Mouse (Mus musculus) forebrain, postnatal 0 days (tissue): ENCODE measurements at regions not wholly inside any gene's neighbourhood (a gene's known extent, or its start where the extent isn't known, plus 50 kb on each side); places are given as distances from the start of the nearest gene placed in this dataset.

ENCODE experiments used
- ATAC-seq: fragments of 200-750 bp; cut with Nextera tagmentation; 2 replicates; pipeline ENCODE4 v1.8.0; 2017; ENCODE audit warnings: mild to moderate bottlenecking, moderate library complexity
- DNase-seq: peaks from one replicate; pipeline ENCODE4 v3.0.0-alpha.2; 2015
- H3K27ac ChIP-seq: fragments of 300-500 bp; sonication (generic); 2 replicates; pipeline ENCODE4 v1.5.1; 2014; ENCODE audit warnings: low read depth, mild to moderate bottlenecking, antibody characterized with exemption, low read length, moderate library complexity, mixed read lengths
- H3K27me3 ChIP-seq: fragments of 300-500 bp; sonication (generic); 2 replicates; pipeline ENCODE4 v1.6.1; 2014; ENCODE audit warnings: mild to moderate bottlenecking, low read length, mixed read lengths; ENCODE audit not compliant: insufficient read depth
- H3K36me3 ChIP-seq: fragments of 300-500 bp; sonication (generic); 2 replicates; pipeline ENCODE4 v1.6.1; 2014; ENCODE audit warnings: mild to moderate bottlenecking, moderate library complexity; ENCODE audit not compliant: insufficient read depth
- H3K4me1 ChIP-seq: fragments of 300-500 bp; sonication (generic); 2 replicates; pipeline ENCODE4 v1.6.1; 2014; ENCODE audit warnings: antibody characterized with exemption; ENCODE audit not compliant: insufficient read depth
- H3K4me2 ChIP-seq: fragments of 300-500 bp; sonication (generic); 2 replicates; pipeline ENCODE4 v1.6.1; 2014; ENCODE audit warnings: low read depth, mild to moderate bottlenecking, moderate library complexity
- H3K4me3 ChIP-seq: fragments of 300-500 bp; sonication (generic); 2 replicates; pipeline ENCODE4 v1.5.1; 2014; ENCODE audit warnings: low read depth, low read length, mixed read lengths
- H3K9ac ChIP-seq: fragments of 300-500 bp; sonication (generic); 2 replicates; pipeline ENCODE4 v1.6.1; 2014; ENCODE audit warnings: mild to moderate bottlenecking
- H3K9me3 ChIP-seq: fragments of 300-500 bp; sonication (generic); 2 replicates; pipeline ENCODE4 v1.6.1; 2016; ENCODE audit warnings: low read length
- CTCF ChIP-seq: sonication (generic); IDR thresholded peaks from 2 replicates; pipeline ENCODE4 v1.5.1; 2016; ENCODE audit warnings: antibody characterized with exemption, control low read depth, low read depth
- WGBS: fragments of 180-500 bp; shearing (Covaris S2); extraction: QIAGEN DNeasy Blood & Tissue Kit; methylation state at CpG from one replicate; pipeline ENCODE4 v1.1.7; 2014; 5-methylcytosine and 5-hydroxymethylcytosine counted together

DNA sequence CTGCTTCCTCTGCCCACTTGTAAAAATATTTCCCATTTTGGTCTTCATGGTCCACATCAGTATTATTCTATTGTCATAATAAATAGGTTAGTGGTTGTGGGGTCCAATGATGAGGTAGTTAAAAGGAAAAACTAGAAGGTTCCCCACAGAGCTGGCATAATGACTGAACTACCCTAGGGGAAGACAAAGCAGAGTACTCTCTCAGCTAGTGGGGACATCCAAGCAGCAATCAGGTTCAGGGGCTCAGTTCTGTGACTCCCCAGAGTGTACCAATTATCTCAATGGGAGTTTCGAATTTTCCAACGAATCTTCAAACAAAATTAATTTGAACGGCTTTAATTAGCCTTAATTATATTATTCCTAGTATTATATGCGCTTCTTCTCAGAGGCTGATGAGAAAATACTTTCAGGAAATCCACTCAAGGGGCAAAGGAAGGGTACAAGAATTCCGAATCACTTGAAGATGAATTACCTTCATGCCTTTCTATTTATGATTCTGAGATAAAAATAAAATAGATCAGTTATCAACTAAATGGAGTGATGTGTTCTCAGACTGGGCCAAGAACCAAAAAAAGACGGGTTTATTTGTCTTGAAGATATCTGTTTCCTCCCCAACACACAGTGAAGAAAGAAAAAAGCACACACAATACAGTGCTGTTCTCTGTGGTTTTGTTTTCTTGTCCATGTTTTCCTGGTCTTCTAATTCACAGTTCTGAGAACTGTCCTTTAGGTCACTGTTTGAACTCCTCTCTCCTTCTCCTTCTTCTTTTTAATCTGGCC is 392.7 kb downstream of the Nuf2 start:
- Histone ChIP-seq H3K4me2 (no peak overlapping the region), H3K9me3 (no peaks in the 10 kb centered on the region), H3K27me3 (no peaks in the 10 kb centered on the region), H3K36me3 (no peaks in the 10 kb centered on the region), H3K9ac (no peak overlapping the region), H3K4me1 (no peaks in the 10 kb centered on the region), H3K27ac (no peak overlapping the region), H3K4me3 (no peak overlapping the region)
- 36% methylated on average over 6 of the region's 6 CpGs for WGBS
- DNase-seq (no peak), ATAC-seq (no peak; the same call in 1 of the 2 replicates)
- no peak for TF ChIP-seq CTCF

DNA sequence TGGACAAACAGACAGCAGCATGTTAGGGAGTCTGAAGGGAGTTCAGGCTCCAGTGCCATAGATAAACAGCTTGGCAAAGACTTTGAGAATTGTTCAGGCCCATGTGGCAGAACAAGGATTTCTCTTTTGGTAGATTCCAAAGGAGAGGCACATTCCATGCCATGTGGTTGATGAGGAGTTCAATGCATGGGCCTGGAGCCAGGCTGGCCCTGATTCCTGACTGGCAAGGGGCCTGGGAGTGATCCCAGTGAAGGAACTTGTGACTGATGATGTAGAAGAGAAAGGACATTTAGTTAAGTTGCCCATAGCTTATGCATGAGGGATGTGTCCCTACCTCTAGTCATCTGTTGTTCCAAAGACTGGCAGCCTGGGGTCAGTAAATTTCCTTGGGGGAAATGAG is 395.7 kb downstream of the Nuf2 start:
- H3K4me3 ChIP-seq, result no peak overlapping the region
- no peaks in the 10 kb centered on the region for H3K36me3 ChIP-seq
- ATAC-seq (no peak), DNase-seq (no peak)
- no peak for TF ChIP-seq CTCF
- no peak overlapping the region for H3K4me2 ChIP-seq
- no peak overlapping the region for H3K9ac ChIP-seq
- H3K4me1 ChIP-seq, result no peaks in the 10 kb centered on the region
- H3K9me3 ChIP-seq, result no peaks in the 10 kb centered on the region
- H3K27me3 ChIP-seq, result no peaks in the 10 kb centered on the region
- H3K27ac ChIP-seq, result no peak overlapping the region

DNA sequence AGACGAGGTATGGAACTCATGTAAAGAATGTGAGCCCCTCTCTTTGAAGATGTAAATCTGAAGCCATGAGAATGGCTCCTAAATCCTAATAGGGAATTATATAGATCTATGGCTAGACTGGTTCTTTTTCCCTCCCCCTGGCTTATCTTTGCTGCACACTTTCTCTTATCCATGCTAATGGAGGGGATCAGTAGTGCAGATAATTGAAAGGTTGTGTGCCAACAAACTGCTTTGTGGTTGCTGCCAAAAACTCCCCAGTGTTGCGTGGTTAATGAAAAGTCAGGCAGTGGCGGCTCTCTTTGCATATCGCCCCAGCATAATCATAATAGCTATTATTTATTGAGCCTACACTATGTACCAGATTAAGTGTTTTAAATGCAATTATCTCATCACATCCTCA is 427.6 kb downstream of the Nuf2 start:
- no peak overlapping the region for H3K9ac ChIP-seq
- ATAC-seq (no peak), DNase-seq (peak; percentile 41)
- no peak overlapping the region for H3K4me3 ChIP-seq
- 30% methylated on average over 4 of the region's 4 CpGs for WGBS
- H3K36me3 ChIP-seq, result no peaks in the 10 kb centered on the region
- H3K27me3 ChIP-seq, result no peaks in the 10 kb centered on the region
- no peaks in the 10 kb centered on the region for H3K4me1 ChIP-seq
- no peak overlapping the region for H3K4me2 ChIP-seq
- no peak for TF ChIP-seq CTCF
- no peak overlapping the region for H3K27ac ChIP-seq
- H3K9me3 ChIP-seq, result no peaks in the 10 kb centered on the region

DNA sequence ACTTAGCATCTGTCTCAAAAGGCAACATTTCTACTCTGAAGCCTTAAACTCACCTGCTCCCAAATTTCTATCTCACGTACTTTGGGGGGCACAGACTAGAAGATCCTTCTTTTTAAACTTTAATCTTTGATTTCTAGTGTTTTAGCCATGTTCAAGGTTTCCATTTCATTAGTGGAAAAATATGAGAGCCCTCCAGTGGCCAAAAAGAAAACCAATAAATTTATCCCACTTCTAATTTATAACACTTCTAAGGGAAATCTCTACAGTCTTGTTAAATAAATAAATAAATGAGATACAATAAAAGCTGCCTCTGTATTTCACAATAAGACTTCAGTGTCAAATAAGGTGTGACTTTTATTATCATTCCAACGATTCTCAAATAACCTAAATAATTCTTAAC is 428.2 kb downstream of the Nuf2 start:
- no peak overlapping the region for H3K9ac ChIP-seq
- ATAC-seq (no peak), DNase-seq (peak; percentile 48)
- H3K27me3 ChIP-seq, result no peaks in the 10 kb centered on the region
- H3K4me1 ChIP-seq, result no peaks in the 10 kb centered on the region
- H3K4me2 ChIP-seq, result no peak overlapping the region
- 60% methylated on average over 2 of the region's 2 CpGs for WGBS
- no peak overlapping the region for H3K27ac ChIP-seq
- no peak overlapping the region for H3K4me3 ChIP-seq
- TF ChIP-seq CTCF, result peak; percentile 51
- no peaks in the 10 kb centered on the region for H3K9me3 ChIP-seq
- no peaks in the 10 kb centered on the region for H3K36me3 ChIP-seq

DNA sequence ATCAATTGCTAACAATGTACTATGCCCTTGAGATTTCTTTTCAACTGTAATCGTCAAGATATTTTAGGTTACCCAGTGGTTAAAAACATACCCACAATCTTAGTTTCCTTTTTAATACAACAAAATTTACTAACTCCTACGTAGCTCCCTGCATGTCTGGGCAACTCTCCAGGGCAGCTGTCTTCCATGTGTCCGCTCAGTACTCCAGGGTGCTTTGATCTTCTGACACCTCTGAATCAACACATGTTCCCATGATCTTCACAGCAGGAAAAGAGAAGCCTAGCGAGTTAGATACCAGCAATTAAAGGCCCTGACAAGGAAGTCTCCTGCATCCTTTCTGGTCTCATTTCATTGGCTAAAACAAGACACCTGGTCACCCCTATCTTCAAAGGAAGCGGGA is 432.0 kb downstream of the Nuf2 start:
- H3K36me3 ChIP-seq, result no peaks in the 10 kb centered on the region
- no peak overlapping the region for H3K4me3 ChIP-seq
- H3K27ac ChIP-seq, result no peak overlapping the region
- ATAC-seq (no peak), DNase-seq (no peak)
- H3K27me3 ChIP-seq, result no peaks in the 10 kb centered on the region
- WGBS, result 59% methylated on average over 5 of the region's 5 CpGs
- no peaks in the 10 kb centered on the region for H3K9me3 ChIP-seq
- H3K9ac ChIP-seq, result no peak overlapping the region
- H3K4me2 ChIP-seq, result no peak overlapping the region
- H3K4me1 ChIP-seq, result no peaks in the 10 kb centered on the region
- TF ChIP-seq CTCF, result no peak

DNA sequence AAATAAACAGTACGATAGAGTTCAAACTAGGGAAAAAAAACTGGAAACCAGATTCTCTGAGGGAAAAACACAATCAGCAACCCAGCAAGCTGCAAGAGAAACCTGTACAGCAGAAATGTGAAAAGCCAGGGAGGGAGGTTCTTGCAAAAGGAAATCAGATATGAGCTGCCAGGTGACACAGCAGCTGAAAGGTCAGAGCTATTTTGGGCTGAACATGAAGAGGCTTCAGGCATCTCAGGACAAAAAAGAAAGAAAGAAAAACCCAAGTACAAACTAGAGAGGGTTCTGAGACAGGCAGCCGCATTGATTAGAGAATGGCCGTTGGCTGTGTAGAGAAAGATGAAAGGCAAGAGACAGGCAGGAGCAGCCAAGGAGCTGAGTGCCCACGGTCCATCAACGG is 434.5 kb downstream of the Nuf2 start:
- no peaks in the 10 kb centered on the region for H3K9me3 ChIP-seq
- no peak for ATAC-seq
- no peaks in the 10 kb centered on the region for H3K27me3 ChIP-seq
- no peaks in the 10 kb centered on the region for H3K4me1 ChIP-seq
- no peak overlapping the region for H3K27ac ChIP-seq
- H3K36me3 ChIP-seq, result no peaks in the 10 kb centered on the region
- WGBS, result 62% methylated on average over 5 of the region's 5 CpGs
- H3K4me2 ChIP-seq, result no peak overlapping the region
- no peak for DNase-seq
- H3K9ac ChIP-seq, result no peak overlapping the region
- H3K4me3 ChIP-seq, result no peak overlapping the region
- no peak for TF ChIP-seq CTCF

DNA sequence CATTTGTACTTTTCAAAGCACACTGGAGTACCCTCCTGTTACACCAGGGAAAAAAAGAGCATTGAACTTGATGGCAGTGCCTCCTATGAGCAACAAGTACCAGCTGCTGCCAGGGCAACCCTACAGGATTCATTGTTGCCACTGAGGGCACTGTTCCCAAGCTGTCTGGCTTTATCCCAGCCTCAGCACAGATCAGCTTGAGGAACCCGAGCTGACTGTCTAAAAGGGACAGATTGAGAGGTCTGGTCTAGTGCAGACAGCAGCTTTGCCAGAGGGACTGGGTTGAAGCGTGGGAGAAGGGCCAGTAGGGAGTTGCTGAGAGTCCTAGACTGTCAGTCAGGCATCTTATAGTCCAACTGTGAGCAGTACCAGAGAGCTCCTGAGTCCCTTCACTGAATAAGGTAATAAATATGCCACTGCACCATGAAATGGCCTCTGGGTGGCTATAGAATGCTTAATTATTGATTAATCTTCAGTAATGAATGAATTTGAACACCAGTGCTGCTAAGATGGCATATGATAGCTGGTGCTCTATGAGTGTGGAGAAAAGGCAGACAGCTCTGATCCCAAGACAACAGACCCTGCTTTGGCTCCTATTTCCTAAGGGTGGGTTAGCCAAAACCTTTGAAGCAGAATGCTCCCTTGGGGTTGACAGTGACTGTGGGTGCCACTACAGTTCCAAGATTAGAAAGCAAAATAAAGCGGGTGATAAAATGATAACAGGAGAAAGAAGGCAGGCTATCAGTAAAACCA is 437.5 kb downstream of the Nuf2 start:
- WGBS, result 43% methylated on average over 3 of the region's 3 CpGs

More for the DNA sequence above, 437.5 kb downstream of the Nuf2 start:
- H3K36me3 ChIP-seq, result no peaks in the 10 kb centered on the region
- H3K4me2 ChIP-seq, result no peak overlapping the region
- H3K27ac ChIP-seq, result no peak overlapping the region
- no peaks in the 10 kb centered on the region for H3K27me3 ChIP-seq
- no peaks in the 10 kb centered on the region for H3K9me3 ChIP-seq
- H3K4me1 ChIP-seq, result no peaks in the 10 kb centered on the region
- peak; percentile 83 for DNase-seq
- 0 out of 2 replicates have a peak, but pooled peaks have one; percentile 42 for TF ChIP-seq CTCF
- H3K4me3 ChIP-seq, result no peak overlapping the region
- ATAC-seq, result peak; percentile 95
- no peak overlapping the region for H3K9ac ChIP-seq
